Mouse (Mus musculus) spleen, postnatal 36 days (tissue): ENCODE results near the gene Cmtm2a.
"Not testable (repeated sequence)": the region's sequence is repeated elsewhere in the genome, so short reads cannot be mapped to it uniquely, and the experiment has no call there.

Experiments
- DNase-seq, 2 experiments: peaks; one replicate each; pipeline ENCODE4 v3.0.0; 2022; ENCODE audit warnings: low spot score in 2 of 2, mixed read lengths in 1 of 2

Gene Cmtm2a

GRCm38 (mm10) chr8:104301577-104301976 is 8.6 kb upstream of the Cmtm2a start:
- DNase-seq: not testable (repeated sequence)

DNA sequence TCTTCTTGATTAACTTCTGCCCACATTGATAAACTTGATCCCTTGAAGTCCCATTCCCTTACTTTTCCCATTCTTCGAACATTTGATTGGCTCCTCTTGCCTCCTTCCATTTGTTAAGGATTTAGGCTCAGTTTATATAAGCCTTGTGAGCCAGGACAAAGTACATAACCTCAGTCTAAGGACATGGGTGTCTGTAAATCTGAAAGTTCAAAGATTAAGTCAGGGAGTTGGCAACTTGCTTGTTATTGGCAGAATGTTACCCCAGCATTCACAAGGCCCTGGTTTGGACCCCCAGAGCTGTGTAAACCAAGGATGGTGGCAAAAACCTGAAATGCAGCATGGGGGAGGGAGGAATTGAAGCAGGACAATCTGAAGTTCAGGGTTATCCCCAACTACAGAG is 1.4 kb upstream of the Cmtm2a start:
- DNase-seq: no peak

GRCm38 (mm10) chr8:104268937-104269440 is 24.0 kb downstream of the Cmtm2a start:
- DNase-seq: no peak

DNA sequence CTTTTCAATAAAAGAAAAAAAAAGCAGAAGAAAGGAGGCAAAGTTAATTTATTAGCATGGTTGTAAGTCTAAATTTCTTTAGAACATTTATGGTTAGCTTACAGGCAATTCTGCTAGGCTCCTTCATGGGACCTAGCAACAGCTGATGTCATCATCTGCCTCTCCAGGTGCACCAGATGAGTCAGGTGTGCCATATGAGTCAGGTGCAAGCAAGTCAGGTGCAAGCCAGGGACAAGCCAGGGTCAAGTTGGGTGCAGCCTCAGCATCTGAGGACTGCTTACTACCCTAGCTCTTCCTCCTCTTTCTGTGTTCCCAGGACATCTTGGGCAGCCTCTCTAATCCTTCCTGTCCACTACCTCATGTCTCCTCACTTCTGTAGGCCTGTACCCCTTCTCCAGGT is 24.6 kb downstream of the Cmtm2a start:
- no peak for DNase-seq

DNA sequence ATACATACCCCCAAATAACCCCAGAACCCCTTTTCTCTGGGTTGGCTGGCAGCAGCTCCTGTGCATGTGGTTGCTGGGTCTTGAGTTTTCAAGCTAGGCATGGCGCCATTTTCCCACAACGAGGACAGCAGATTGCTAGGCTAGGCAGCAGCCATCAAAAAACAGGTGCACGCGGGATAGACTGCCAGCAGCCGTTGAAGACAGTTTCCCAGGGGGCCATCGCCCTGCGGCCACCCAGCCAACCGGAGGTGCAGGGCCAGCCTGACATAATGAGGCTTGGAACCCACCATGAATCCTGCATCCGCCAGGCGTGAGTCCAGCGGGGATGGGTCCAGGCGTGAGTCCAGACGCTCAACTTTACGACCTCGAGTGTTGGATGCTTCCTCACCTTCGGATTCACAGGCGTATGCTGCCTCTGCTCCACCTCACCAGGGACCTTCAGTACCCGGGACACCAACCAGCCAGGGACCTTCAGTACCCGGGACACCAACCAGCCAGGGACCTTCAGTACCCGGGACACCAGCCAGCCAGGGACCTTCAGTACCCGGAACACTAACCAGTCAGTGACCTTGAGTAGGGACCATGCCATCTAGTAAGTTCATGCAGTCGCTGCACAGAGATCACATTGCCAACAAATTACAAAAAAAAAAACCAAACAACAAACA is 28.6 kb downstream of the Cmtm2a start:
- not testable (repeated sequence) for DNase-seq

DNA sequence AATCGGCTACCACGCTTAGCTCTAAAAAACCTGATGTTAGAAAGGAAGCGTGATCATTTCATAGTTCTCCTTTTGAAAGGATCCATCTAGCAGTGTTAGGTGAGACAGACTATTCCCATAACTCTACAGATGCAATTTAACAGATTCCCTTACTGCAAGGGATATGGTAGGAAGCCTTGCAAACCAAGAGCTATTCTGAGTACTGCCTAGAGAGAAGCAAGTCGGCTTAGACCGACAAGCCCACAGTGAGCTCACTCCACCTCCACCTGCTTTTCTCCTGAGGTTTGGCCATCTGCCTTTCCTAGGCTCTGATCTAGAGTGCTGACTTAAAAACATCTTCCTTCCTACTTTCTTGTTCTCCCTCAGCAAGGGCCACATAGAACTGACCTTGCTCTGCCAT is 31.2 kb downstream of the Cmtm2a start:
- not testable (repeated sequence) for DNase-seq

DNA sequence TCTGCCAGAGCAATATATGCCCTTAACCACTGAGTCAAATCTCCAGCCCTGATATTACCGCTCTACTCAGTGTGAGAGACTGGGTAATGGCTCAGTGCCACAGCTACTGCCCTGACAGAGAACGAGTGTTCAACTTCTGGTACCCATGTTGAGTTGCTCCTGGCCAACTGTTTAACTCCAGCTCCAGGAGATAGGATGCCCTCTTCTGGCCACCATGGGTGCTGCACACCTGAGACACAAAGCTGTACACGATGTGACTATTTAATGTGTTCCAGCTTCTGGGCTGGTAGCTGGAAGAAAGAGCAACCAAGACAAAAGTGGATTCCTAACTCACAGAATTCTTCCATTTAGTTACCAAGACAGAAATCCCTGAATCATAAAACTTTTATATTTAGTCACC is 40.0 kb downstream of the Cmtm2a start:
- DNase-seq: peak; percentile 47 to 54

- no peak for DNase-seq
These were observed 41.5 kb downstream of the Cmtm2a start for GRCm38 (mm10) chr8:104251461-104251860.

- peak; percentile 86 to 90 for DNase-seq
These were observed 42.3 kb downstream of the Cmtm2a start, which contains the start of gene Cklf for GRCm38 (mm10) chr8:104250439-104251367. TSS of gene Cklf (plus strand) at chr8:104250861.

DNA sequence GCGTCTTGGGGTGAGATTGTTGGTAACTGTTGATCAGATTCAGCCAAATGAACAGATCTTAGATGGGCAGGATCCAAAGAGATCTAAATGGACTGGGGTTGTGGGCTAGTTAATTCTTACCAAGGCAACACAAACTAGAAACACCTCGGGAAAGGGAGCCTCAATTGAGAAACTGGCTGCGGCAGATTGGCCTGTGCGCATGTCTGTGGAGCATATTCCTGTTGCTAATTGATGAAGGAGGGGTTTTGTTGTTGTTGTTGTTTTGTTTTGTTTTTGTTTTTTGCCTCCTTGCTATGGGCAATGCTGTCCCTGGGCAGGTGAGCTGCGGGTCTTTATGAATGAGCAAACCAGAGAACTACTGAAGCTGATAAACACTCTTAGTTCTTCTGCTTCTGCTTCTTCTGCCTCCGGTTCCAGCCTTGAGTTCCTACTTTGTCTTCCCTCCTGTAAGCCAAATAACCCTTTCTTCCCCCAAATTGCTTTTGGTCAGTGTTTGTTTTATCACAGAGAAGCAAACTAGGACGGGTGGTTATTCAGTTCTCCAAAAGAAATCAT is 43.5 kb downstream of the Cmtm2a start:
- no peak for DNase-seq

DNA sequence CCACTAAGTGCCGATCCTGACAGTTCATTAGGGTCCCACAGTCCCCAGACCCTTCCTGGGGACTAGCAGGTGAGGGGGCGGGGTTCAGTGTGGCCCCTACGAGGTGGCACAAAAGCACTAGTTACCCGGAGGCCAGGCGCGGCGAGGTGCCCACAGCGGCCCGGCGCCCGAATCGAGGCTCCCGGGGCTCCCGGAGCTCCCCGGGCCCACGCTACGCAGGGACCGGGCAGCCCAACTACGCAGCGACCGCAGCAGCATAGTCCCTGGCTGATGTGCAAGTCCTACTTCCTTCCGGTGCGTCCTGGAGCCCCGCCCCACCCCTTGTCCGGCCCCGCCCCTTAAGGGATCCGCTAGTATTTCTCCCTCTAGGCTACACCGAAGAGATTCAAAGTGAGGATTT is 44.7 kb downstream of the Cmtm2a start, which contains the start of gene Tk2:
Gene Tk2 (minus strand): TSS at position 283 of the 400 bp plus-strand sequence.
- DNase-seq: peak; percentile 81 to 85

DNA sequence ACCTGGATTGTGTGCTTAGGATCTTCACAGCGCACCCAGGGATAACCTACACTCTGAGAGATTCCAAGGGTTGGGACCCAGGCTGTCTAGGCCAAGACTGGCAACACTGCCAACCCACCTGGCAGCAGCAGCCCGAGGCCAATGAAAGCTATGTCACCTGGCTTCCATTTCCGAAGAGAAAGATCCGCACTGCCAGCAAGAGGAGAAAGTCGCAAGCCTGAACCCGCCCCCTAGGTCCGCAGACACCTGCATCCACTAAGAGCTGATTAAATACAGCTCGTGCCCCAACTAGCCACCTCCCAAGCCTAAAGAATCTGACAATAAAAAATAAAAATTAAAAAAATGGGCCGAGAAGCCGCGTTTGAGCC is 45.1 kb downstream of the Cmtm2a start:
- DNase-seq: peak; percentile 50 to 54

GRCm38 (mm10) chr8:104247054-104247907 is 45.7 kb downstream of the Cmtm2a start:
- DNase-seq: peak; percentile 95

DNA sequence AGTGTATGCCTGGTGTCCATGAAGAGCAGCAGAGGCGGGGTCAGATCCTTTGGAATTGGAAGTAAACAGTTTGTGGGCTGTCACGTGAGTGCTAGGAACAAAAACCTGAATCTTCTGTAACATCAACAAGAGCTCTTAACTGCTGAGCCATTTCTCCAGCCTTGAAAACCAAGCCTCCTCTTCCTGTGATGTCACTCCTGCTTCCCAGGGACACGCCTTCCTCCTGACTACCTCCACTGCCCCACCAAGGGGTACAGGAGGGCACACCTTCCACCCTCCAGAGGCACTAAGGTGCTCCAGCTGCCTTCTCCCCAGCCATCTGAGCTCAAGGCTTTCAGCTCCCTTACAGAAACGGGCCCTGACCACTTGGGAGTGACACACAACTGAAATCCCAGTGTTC is 46.4 kb downstream of the Cmtm2a start:
- no peak for DNase-seq

DNA sequence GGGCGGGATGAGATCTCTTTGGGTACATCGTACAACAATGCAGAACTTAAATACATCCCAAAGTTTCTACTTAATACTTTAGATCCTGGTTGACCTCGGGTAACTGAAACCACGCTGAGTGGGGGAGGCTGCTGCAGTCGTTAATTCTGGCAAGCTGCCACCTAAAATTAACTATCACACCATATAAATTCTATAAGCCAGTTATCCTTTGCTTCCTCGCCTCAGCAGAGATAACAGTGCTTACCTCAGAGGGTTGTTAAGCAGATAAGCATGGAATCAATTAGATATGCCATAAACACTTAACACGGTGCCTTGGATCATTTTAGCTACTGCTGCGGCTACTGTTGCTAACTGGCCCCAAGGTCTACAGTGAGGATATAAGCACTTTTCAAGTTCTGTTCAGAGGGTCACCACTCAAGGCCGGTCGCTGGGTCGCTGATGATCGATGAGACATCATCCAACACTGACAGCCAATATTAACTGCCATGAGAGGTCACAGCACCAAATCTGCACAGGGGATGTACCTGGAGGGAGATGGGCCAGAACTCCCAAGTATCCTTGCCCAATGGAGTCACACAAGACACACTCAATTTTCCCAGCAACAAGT is 50.8 kb downstream of the Cmtm2a start:
- no peak for DNase-seq

DNA sequence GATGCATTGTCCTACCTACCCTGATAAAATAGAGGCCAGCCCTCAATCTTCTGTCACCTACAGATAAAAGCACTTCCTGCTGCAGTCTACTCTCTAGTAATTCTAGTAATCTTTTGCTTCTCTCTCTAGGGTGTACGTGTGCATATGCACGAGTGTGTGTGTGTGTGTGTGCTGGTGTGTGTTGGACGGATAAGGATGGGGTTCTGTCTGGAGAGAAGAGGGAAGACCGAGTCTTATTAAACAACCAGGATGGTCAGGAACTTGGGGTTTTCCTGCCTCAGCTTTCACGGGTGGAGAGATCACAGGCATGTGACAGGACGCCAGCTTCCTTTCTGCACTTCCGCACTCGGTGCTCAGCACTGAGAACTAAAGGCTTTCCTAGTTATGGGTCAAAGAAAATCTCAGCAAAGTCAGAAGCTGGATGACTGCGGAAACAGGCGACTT is 53.5 kb downstream of the Cmtm2a start:
- peak; percentile 68 to 70 for DNase-seq

GRCm38 (mm10) chr8:104234573-104234972 is 58.4 kb downstream of the Cmtm2a start:
- DNase-seq: no peak

DNA sequence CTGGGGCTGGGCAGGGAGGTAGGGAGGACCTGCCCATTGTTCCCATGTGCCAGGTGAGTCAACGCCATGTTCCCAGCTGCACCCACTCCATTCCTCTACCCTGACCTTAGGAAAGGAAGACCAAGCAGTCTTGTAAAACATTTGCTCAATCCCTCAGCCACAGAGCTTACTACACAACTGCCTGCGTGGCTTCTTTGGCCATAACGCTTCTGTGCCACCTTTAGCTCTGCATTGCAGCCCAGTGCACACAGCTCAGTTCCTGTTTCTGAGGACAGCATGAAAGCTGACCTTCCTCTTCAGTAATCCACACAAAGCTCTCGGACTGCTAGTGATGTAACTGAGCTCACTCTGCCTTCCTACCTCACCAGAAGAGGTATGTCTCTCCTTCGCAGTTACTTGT is 60.1 kb downstream of the Cmtm2a start:
- peak; percentile 65 to 67 for DNase-seq

DNA sequence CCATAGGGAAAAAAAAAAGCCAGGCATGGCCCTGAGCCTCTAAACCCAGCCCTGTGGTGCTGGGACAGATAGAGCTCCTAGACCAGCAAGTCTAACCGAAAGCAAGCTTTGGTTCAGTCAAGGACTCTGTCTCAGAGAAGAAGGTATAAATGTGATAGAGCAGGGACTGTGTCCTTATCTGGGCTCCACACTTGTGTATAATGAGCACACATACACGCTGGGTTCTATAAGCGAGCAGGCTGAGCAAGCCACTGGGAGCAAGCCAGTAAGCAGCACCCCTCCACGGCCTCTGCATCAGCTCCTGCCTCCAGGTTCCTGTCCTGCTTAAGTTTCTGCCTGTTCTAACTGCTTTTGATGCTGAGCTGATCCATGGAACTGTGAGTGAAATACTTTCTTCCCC is 60.9 kb downstream of the Cmtm2a start:
- DNase-seq: no peak
